Mouse (Mus musculus) brain, adult 2 months (tissue): ENCODE results near the gene Tcf7.
A peak's percentile ranks its signal among the peaks of the same experiment; 100 is the strongest.

ENCODE experiments used
- DNase-seq: peaks from one replicate; pipeline ENCODE4 v3.0.0; 2011; ENCODE audit warnings: low read depth, low spot score

Tcf7 gene

GRCm38 (mm10) chr11:52282774-52283595 lies at the start of gene Tcf7:
Tcf7 (minus strand) TSS chr11:52283014.
- peak; percentile 54 for DNase-seq

GRCm38 (mm10) chr11:52327313-52327712 lies 44.5 kb upstream of the Tcf7 start:
- DNase-seq, result no peak

DNA sequence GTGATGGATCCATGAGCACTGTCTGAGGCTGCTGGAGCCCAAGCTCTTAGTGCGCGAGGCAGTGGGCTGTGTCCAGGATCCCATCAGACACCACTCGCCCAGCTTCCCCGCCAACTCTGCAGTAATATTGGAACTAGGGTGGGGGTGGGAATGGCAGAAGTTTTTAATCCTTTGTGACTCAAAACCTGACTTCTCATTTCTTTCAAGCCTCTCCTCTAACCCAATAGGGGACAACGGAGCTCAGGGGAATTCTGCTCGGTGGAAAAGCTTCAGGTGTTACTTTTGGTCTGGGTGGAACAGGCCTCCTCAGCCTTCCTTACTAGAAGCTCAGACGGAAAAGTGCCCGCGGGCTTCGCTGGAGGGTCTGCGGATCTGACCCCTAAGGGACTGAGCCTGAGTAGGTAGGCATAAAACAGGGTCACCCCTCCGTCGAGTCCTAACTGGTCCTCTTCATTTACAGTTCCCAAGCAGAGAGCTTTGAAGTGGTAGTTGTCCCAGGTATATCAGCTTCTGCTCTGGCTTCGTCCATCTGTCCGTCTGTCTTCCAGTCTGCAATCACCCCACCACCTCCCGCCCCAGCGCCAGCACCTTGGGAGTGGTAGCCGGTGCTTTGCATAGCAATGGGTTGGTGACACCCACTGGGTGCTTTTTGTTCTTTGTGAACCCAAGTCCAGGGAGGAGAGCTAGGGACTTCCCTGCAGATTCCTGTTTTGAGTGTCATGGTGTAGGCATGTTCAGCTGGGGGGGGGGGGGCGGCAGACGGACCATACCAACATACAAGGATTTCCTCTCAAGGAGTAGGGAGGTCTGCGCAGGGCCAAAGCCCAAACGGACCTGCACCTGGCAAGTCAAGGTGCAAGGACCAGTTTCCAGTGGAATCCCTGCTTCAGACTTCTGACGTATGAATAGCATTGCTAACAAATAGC lies 41.9 kb upstream of the Tcf7 start:
- no peak for DNase-seq

DNA sequence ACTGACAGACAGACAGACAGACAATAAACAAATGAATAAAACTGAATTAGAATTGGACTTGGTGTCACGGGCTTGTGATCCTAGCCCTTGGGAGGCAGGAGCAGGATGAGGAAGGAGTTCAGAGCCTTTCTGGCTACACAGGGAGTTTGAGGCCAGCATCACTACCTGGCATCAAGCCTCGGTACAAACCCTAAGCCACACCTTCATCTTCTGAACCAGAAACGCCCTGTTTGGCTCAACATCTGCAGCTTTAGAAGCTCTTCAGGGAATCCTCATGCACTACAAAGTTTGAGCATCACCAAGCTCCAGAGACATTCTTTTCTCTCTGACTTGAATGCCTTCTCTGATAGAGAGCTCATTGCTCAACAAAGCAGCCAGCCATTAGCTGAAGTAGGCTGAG lies 38.7 kb upstream of the Tcf7 start:
- DNase-seq, result no peak

DNA sequence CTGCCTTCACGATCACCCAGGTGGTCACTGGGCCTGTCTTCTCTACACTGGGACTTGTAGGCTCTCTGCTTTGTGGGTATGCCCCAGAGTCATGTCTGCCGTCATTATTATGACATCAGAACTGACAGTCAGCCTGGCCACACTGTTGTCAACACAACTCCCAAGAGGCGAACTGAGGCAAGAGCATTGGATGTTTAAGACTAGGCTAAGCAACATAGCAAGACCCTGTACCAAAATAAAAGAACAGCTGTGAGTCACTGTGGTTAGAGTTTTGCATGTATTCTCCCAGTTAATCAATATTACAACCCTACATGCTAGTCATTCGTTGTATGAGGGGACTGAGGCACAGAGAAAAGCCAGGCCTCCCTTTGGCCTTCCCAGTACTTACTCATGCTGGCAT lies 37.7 kb upstream of the Tcf7 start:
- DNase-seq, result no peak

GRCm38 (mm10) chr11:52319664-52320063 lies 36.9 kb upstream of the Tcf7 start:
- no peak for DNase-seq

DNA sequence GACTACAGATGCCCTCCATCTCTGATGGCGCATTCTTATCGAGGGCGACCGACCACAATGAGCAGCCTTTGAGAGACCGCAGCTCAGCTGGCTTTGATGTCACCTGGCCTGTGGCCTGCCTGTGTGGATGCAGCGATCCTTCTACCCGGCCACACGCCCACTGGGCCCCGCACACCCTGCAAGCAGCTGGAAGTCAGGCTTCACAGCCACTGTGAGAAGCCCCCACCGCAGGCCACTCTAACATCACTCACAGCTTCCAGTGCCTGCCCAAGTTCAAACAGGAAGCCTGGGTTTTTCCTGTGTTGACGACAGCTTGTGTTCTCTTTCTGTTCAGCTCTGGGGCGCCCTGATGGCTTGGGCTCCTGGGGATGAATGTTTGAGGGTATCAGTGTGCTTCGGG lies 35.6 kb upstream of the Tcf7 start:
- DNase-seq, result no peak

- peak; percentile 36 for DNase-seq
Observed at GRCm38 (mm10) chr11:52314102-52314793, 31.4 kb upstream of the Tcf7 start.

- DNase-seq, result no peak
Observed at GRCm38 (mm10) chr11:52310709-52311108, 27.9 kb upstream of the Tcf7 start.

- DNase-seq, result no peak
Observed at GRCm38 (mm10) chr11:52309487-52309886, 26.7 kb upstream of the Tcf7 start.

GRCm38 (mm10) chr11:52306431-52306830 lies 23.6 kb upstream of the Tcf7 start:
- no peak for DNase-seq

DNA sequence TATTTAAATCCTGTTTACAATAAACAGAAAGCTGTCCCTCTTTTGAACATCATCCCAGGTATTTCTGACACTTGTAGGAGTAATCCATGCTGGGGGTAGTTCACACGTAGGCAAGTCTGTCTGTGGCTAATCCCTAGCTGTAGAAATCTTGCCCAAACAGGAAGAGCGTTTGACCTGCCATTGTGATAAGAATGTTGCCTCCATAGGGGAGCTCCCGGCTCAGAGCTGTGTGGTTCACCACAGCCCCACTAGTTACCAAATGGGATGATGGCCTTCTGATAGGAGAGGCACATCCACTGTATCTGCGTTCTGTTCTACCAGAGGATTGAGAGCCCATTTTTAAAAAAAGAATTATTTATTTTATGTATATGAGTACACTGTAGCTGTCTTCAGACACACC lies 22.5 kb upstream of the Tcf7 start:
- DNase-seq, result no peak

- no peak for DNase-seq
Observed at GRCm38 (mm10) chr11:52302668-52303067, 19.9 kb upstream of the Tcf7 start.

GRCm38 (mm10) chr11:52299687-52300086 lies 16.9 kb upstream of the Tcf7 start:
- DNase-seq, result peak; percentile 44

DNA sequence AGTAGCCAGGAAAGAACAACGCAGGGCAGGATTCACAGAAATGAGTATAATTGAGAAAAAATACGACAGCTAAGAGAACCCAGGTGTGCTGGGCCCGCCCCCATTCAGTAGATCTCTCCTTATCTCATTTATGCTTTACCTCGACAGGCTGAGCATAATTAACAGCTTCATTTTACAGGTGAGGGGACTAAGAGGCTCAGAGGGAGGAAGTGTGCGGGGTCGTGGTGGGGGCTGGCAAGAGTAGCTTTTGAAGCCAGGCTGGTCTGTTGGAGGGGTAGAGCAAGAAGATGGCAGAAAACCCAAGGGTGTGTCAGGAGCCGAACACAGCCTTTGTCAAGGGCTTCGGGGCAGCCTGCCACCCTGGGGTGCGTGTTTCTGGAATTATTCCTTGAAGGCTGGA lies 16.1 kb upstream of the Tcf7 start:
- no peak for DNase-seq

DNA sequence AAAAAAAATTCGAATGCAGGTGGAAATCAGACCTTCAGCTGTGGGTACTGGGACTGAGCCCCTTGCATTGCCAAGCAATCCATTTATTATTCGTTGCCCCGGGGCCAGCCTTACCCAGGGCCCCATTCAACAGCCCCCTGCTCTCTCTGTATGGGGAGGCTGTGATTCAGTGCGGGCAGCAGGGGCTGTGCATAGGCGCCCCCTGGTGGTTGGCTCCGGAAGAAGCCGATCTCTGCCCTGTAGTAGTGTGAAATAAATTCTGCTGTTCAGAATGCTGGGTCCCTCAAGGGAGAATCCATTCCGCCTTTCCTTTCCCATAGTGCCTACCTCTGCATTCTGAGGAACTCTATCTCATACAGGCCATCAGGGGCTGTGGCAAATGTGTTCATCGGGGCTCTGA lies 14.5 kb upstream of the Tcf7 start:
- DNase-seq, result peak; percentile 73

- no peak for DNase-seq
Observed at GRCm38 (mm10) chr11:52294103-52294502, 11.3 kb upstream of the Tcf7 start.

- DNase-seq, result no peak
Observed at GRCm38 (mm10) chr11:52292894-52293293, 10.1 kb upstream of the Tcf7 start.

DNA sequence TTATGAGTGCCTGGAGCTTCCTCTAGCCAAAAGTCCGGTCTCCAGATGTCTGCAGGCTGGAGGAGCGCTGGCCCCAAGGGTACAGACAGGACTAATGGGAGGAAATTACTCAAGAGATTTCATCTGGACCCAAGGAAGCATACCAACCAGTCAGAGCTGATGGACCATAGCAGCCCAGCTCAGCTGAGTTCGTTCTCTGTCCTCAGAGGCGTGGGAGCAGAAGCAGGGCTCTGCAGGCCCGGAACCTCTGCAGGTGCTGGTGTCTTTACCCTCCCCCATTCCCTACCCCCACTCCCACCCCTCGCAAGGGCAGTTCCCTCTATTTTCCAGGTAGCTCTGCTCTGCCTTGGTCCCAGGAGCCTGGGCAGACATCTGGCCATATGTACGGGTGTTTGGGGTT lies 9.5 kb upstream of the Tcf7 start:
- no peak for DNase-seq

DNA sequence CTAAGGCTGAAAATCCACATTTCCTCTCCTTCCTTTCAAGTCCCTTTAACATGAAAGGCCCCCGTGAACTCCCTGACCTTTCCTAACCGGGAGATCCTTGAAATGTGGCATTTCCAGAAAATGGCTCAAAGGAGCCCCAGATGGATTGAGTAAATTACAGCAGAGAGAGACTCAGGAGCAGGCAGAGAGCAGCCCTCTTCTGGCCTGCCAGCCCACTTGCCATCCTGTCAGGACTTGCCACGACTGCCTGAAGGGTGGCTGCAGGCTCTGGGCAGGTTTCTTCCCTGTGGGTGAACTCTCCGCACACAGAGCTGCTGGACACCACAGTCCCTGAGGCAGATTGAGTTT lies 4.1 kb upstream of the Tcf7 start:
- DNase-seq, result no peak

DNA sequence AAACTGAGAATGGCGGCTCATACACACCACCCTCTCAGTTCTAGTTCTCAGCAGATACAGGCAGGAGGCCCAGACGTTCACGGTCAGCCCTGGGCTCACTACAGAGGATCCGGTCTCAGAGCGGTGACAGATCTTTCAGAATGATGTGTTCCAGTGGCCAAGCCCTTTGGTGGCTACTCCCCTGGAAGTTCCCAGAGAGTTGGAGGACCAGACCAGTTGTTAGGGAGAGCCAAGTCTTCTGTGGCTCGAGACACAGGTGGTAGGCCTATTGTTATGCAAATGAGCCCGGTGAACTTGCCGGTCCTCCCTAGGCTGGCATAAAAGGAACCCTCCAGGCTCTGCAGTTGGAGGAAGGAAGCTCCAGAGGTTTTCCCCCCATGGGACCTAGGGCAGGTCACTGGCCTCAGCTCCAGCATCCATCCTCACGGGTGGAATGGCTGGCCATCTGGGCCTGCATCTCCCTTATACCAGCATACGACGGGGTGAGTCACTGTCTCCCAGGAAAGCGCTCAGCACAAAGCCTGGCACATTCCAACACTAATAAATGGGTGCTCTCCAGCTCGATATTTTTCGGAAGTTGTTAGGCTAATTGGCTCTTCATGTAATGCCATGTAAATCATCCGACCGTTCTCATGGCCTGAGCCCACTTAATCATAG lies 3.6 kb upstream of the Tcf7 start:
- DNase-seq, result no peak
